Mouse (Mus musculus) kidney, postnatal 0 days (tissue): ENCODE results near the gene Sde2. TPM values are rescaled to one million over a fixed set of nuclear protein-coding genes. Genes with fewer than 3 reads are reported as not detected.

Experiments used
- ATAC-seq: fragments of 200-750 bp; cut with Nextera tagmentation; replicated peaks from 2 replicates; pipeline ENCODE4 v1.8.0; 2017; ENCODE audit warnings: low read depth, moderate number of reproducible peaks, moderate TSS enrichment, moderate library complexity; ENCODE audit not compliant: low FRiP score
- DNase-seq: peaks from one replicate; pipeline ENCODE4 v3.0.0-alpha.2; 2016; ENCODE audit warnings: low spot score
- H3K27ac ChIP-seq: fragments of 300-500 bp; sonication (generic); 2 replicates; pipeline ENCODE4 v1.5.1; 2014; ENCODE audit warnings: mild to moderate bottlenecking
- H3K27me3 ChIP-seq: fragments of 300-500 bp; sonication (generic); 2 replicates; pipeline ENCODE4 v1.6.1; 2014; ENCODE audit warnings: low read length, mixed read lengths; ENCODE audit not compliant: insufficient read depth
- H3K36me3 ChIP-seq: fragments of 300-500 bp; sonication (generic); 2 replicates; pipeline ENCODE4 v1.6.1; 2014; ENCODE audit warnings: low read length, mixed read lengths; ENCODE audit not compliant: insufficient read depth
- H3K4me1 ChIP-seq: fragments of 300-500 bp; sonication (generic); replicated peaks from 2 replicates; pipeline ENCODE4 v1.6.1; 2014; ENCODE audit warnings: antibody characterized with exemption, low read length, mixed read lengths; ENCODE audit not compliant: insufficient read depth
- H3K4me2 ChIP-seq: fragments of 300-500 bp; sonication (generic); 2 replicates; pipeline ENCODE4 v1.6.1; 2014; ENCODE audit warnings: mild to moderate bottlenecking, low read length, moderate library complexity, mixed read lengths
- H3K4me3 ChIP-seq: fragments of 300-500 bp; sonication (generic); replicated peaks from 2 replicates; pipeline ENCODE4 v1.5.1; 2014; ENCODE audit warnings: low read depth, low read length
- H3K9ac ChIP-seq: fragments of 300-500 bp; sonication (generic); 2 replicates; pipeline ENCODE4 v1.6.1; 2014; ENCODE audit warnings: low read depth, low read length
- H3K9me3 ChIP-seq: fragments of 300-500 bp; sonication (generic); replicated peaks from 2 replicates; pipeline ENCODE4 v1.6.1; 2016; ENCODE audit warnings: low read length, inconsistent platforms, mixed read lengths
- CTCF ChIP-seq: IDR thresholded peaks from 2 replicates; pipeline ENCODE4 v1.5.1; 2016; ENCODE audit warnings: antibody characterized with exemption, low read depth, mild to moderate bottlenecking, moderate library complexity
- WGBS: fragments of 180-500 bp; shearing (Covaris S2); extraction: QIAGEN DNeasy Blood & Tissue Kit; methylation state at CpG from one replicate; pipeline ENCODE4 v1.1.7; 2014; 5-methylcytosine and 5-hydroxymethylcytosine counted together
- polyA plus RNA-seq: library from polyadenylated mRNA; unstranded; fragments of >200 nt; fragmentation: Nextera tagmentation; extraction: Ambion mirVana; gene quantifications from 2 replicates; pipeline ENCODE4 v1.2.1, GENCODE M21; 2015

The Sde2 gene
- polyA plus RNA-seq, 1 experiment from 2014 or later, result 25.6 TPM

DNA sequence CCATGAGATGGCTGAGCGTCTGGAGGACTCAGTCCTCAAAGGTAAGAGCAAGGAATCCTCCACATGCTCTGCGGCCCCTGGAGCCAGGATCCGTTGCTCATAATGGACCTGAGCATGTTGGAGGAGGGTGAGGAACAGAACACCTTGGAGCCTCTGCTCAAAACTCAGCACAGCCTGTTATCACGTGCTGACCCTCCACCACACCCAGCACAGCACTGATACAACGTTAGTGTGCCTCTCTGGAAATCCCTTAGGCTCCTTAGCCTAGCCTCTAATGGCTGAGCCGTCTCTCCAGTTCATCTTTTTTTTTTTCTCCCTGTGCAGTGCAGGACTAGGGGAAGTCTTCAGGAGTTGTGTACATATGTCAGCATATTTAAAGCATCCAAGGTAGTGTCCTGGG, 9.1 kb downstream of the Sde2 start:
- no peak for TF ChIP-seq CTCF
- H3K9ac ChIP-seq, result no peak overlapping the region
- H3K27me3 ChIP-seq, result no peaks in the 10 kb centered on the region
- H3K4me3 ChIP-seq, result no peak overlapping the region
- no peaks in the 10 kb centered on the region for H3K9me3 ChIP-seq
- ATAC-seq (no peak), DNase-seq (no peak)
- H3K4me1 ChIP-seq, result no peaks in the 10 kb centered on the region
- 93% methylated on average over 6 of the region's 6 CpGs for WGBS
- H3K27ac ChIP-seq, result no peak overlapping the region
- H3K36me3 ChIP-seq, result peaks cover 68% of the 10 kb centered on the region
- no peak overlapping the region for H3K4me2 ChIP-seq

DNA sequence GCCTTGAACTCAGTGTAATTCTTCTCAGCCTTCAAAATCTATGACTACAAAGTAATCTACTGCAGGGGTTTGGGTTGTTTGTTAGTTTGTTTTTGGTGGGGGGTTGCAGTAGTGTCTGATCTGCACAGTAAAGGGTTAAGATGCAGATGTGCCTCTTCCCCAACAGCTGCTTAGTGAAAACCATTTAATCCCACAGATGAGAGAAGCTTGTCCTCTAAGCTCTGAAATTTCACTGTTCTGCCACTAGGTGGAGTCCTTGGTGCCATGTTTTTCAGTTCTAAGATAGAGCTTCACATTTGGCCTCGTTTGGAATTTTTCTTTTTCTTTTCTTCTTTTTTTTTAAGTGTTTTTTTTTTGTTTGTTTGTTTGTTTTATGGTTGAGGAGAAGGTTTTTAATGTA, 12.7 kb downstream of the Sde2 start:
- DNase-seq, result peak; percentile 85
- no peak overlapping the region for H3K9ac ChIP-seq
- 3% methylated on average over 1 of the region's 1 CpGs for WGBS
- H3K36me3 ChIP-seq, result peaks cover 68% of the 10 kb centered on the region
- no peak overlapping the region for H3K4me2 ChIP-seq
- no peak overlapping the region for H3K4me3 ChIP-seq
- H3K9me3 ChIP-seq, result no peaks in the 10 kb centered on the region
- peak; percentile 88 for TF ChIP-seq CTCF
- no peak overlapping the region for H3K27ac ChIP-seq
- no peaks in the 10 kb centered on the region for H3K4me1 ChIP-seq
- no peak for ATAC-seq
- no peaks in the 10 kb centered on the region for H3K27me3 ChIP-seq

DNA sequence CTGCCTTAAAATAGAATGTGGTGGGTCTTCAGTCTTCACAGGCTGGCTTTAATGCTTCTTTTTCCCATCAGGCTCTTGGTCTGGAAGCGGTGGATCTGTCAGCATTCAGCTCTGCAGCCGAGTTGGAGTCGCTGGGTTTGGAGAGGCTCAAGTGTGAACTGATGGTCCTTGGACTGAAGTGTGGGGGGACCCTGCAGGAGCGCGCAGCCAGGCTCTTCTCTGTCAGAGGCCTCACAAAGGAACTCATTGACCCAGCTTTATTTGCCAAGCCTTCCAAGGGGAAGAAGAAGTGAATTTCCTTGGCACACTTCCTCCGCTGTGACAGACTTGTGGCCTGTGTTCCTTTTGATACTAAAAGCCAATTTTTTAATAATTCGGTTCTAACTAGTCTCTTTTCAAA, 15.1 kb downstream of the Sde2 start:
- ATAC-seq, result no peak
- 94% methylated on average over 7 of the region's 7 CpGs for WGBS
- Histone ChIP-seq H3K4me1 (no peaks in the 10 kb centered on the region), H3K27ac (no peak overlapping the region), H3K4me3 (no peak overlapping the region), H3K36me3 (peaks cover 55% of the 10 kb centered on the region), H3K27me3 (no peaks in the 10 kb centered on the region), H3K9me3 (no peaks in the 10 kb centered on the region), H3K9ac (no peak overlapping the region), H3K4me2 (no peak overlapping the region)
- no peak for TF ChIP-seq CTCF
- DNase-seq, result no peak

DNA sequence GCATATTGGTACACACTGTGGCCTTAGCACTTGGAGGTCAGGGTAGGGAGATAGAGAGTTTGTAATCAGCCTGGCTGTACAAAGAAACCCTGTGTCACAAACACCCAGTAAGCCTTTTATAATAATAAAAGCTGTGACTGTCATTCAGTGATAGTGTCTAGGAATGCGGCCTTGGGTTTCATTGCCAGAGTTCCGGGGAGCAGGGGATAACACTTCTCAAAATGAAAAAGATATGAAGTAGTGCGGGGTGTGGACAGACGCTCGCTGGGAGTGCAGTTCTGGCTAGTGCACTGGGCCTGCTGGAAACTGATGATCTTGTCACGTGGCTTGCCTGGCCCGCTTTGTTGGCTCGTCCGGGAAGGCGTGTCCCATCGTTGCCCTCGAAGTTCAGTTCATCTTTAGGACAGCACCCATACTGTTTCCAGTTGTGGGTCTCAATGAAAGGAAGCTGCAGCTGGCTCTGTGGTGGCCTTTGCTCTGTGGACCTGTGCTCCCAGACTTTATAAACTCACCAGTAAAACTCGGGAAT, 19.3 kb downstream of the Sde2 start:
- no peak overlapping the region for H3K4me3 ChIP-seq
- no peaks in the 10 kb centered on the region for H3K9me3 ChIP-seq
- no peak overlapping the region for H3K4me2 ChIP-seq
- DNase-seq (no peak), ATAC-seq (no peak)
- no peaks in the 10 kb centered on the region for H3K27me3 ChIP-seq
- no peak overlapping the region for H3K9ac ChIP-seq
- 70% methylated on average over 13 of the region's 13 CpGs for WGBS
- no peak for TF ChIP-seq CTCF
- no peaks in the 10 kb centered on the region for H3K4me1 ChIP-seq
- no peak overlapping the region for H3K27ac ChIP-seq
- peaks cover 25% of the 10 kb centered on the region; the same call in 1 of the 2 replicates for H3K36me3 ChIP-seq

DNA sequence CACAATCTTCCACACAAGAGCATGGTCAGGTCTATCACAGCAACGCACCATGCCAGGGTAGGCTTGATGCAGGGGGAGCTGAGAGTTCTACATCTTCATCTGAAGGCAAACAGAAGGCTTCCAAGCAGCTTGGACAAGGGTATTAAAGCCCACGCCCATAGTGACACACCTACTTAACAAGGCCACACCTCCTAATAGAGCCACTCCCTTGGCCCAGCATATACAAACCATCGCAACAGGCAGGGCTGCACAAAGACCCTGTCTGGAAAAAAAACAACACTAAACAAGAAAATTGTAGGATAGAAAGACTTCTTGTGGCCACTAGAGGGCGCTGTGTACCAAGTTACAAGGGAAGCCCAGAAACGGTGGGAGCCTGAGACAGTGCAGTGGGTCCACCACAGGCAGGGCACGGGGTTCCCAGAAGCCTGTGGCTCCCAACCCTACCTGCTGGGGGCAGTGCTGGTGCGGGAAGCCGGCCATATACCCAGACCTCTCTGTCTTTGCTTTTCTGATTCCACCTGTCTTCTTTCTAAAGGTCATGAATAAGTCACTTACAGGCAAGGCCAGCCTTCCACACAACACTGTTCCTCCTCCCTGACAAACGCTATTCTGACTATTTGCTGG, 23.0 kb downstream of the Sde2 start:
- DNase-seq (peak; percentile 79), ATAC-seq (peak; percentile 65; the same call in 1 of the 2 replicates)
- Histone ChIP-seq H3K27me3 (no peaks in the 10 kb centered on the region), H3K36me3 (no peaks in the 10 kb centered on the region), H3K4me1 (no peaks in the 10 kb centered on the region), H3K27ac (no peak overlapping the region), H3K9me3 (no peaks in the 10 kb centered on the region), H3K4me3 (no peak overlapping the region), H3K9ac (no peak overlapping the region), H3K4me2 (no peak overlapping the region)
- 26% methylated on average over 9 of the region's 9 CpGs for WGBS
- TF ChIP-seq CTCF, result peak; percentile 83

DNA sequence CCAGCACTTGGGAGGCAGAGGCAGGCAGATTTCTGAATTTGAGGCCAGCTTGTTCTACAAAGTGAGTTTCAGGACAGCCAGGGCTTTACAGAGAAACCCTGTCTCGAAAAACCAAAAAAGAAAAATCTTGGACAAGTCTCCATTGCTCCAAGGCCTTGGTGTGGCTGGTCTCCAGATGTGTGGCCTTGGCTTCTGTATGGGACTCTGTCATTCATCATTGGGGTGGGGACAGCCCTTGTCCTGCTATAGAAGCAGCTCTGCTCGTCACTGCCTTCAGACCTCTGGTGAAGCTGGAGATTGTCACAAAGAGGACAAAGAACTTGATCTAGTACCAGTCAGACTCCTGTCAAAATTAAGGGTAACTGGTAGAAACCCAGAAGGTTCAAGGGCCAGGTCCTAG, 23.7 kb downstream of the Sde2 start:
- no peaks in the 10 kb centered on the region for H3K36me3 ChIP-seq
- H3K27ac ChIP-seq, result no peak overlapping the region
- ATAC-seq, result no peak
- no peaks in the 10 kb centered on the region for H3K4me1 ChIP-seq
- 80% methylated on average over 2 of the region's 2 CpGs for WGBS
- H3K9me3 ChIP-seq, result no peaks in the 10 kb centered on the region
- TF ChIP-seq CTCF, result no peak
- DNase-seq, result no peak
- H3K4me2 ChIP-seq, result no peak overlapping the region
- no peaks in the 10 kb centered on the region for H3K27me3 ChIP-seq
- no peak overlapping the region for H3K4me3 ChIP-seq
- H3K9ac ChIP-seq, result no peak overlapping the region

DNA sequence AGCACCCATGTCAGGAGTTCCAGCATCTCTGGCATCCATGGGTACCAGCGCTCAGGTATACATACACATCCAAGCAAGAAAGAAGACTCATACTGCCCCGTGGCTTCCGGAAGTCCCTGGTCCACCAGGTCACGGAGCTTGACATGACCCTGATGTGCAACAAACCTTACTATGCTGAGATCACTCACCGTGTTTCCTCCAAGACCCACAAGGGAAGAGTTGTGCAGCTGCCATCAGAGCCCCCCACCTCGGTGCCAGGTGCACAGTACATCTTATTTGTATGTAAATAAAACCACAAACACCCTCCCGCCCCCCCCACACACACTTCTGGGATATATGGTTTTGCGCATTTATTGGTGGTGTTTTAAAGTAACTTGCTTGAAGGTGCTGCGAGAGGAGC, 24.2 kb downstream of the Sde2 start:
- TF ChIP-seq CTCF, result no peak
- no peaks in the 10 kb centered on the region for H3K27me3 ChIP-seq
- no peaks in the 10 kb centered on the region for H3K9me3 ChIP-seq
- no peak for ATAC-seq
- no peaks in the 10 kb centered on the region for H3K36me3 ChIP-seq
- 80% methylated on average over 9 of the region's 9 CpGs for WGBS
- H3K4me3 ChIP-seq, result no peak overlapping the region
- no peak overlapping the region for H3K9ac ChIP-seq
- no peak for DNase-seq
- no peak overlapping the region for H3K4me2 ChIP-seq
- H3K4me1 ChIP-seq, result no peaks in the 10 kb centered on the region
- H3K27ac ChIP-seq, result no peak overlapping the region
